Mouse (Mus musculus) CD4-positive, CD25-positive, alpha-beta regulatory T cell, adult 4 months (primary cell): ENCODE data around the gene Bcl11a. TPM values are rescaled to one million over a fixed set of nuclear protein-coding genes. Genes with fewer than 3 reads are reported as not detected.

ENCODE experiments used
- ATAC-seq: one replicate; pipeline ENCODE4 v1.8.0; 2017
- polyA plus RNA-seq, 2 experiments: library from polyadenylated mRNA; unstranded; fragments of 100-300 nt; shearing (Covaris generic); gene quantifications; one replicate each; pipeline ENCODE4 v1.2.1; 2017

The Bcl11a gene
- polyA plus RNA-seq, 2 experiments from 2014 or later: 0.23 to 0.79 TPM

DNA sequence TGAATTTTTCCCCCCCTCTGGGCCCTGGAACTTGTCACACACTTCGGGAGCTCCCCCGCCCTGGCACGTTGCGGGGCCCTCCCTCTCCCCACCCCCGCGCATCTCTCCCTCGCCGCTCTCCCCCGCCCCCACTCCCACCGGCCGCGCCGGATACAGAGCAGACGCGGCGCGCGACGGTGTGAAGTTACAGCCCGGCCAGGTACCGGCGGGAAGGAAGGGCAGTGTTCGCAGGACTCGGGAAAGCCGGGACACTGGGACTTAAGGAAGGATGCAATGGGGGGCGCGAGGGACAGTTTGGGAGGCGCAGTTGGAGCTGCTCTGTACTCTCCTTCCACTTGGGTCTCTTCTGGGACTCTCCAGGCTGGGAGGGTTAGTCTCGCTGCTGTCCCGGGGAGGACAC, 2.7 kb downstream of the Bcl11a start:
- no peak for ATAC-seq

DNA sequence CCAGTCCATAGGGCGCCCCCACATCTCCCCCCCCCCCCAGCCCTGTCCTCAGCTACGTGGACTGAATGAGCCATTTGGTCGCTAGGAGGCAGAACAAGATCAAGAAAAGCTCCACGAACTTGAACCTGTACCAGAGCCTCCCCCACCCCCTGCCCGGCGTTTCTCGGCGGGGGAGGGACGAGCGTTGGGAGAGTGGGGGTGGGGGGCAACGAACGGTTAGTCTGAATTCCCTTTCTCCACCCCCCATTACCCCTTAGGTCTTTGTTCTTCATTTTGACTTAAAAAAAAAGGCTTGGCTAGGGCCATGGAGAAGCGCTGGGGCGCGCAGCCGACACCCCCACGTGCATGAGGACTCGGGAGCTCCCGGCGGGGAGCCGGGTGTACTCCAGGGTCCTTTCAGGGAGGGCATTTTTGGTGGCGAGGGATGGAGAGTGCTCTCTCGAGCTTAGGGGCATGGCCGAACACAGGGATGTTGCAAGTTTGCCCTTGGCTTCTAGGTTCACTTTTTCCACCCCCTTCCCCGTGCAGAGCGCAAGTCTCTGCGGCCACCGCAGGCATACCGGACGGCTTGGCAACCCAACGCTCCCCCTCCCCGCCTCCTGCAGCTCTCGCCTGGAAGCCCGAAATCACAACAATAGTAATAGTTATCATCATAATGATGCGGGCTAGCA, 3.3 kb downstream of the Bcl11a start:
- no peak for ATAC-seq

DNA sequence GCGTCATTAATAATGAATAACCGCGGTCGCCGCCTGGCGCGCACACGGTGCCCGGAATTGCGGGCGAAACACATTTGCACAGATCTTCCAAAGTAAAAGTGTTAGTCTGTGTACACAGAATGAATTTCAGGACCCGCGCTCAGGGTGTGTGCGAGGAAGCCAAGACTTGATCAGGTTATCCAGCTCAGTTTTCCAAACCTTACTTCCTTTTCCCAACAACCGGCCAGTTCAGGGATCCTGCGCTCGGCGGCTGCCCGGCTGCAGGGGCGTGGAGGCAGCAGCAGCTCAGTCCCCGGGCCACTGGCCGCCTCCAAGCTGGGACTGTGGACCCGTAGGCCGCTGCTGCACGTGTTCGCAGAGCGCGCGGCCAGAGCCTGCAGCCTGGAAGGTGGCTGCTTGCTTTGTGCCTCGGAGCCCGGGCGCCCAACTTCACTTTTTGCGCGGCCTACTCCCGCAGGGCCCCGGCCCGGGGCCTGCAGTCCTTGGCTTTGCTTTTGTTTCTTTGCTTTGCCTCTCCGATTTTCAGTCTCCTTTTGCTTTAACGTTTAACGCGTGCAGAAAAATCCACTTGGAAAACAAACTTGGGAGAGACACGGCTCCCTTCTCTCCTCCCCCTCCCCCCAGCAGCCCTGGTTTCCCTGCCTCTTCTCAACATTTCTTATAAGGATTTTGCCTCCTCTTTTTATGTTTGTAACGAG, 4.0 kb downstream of the Bcl11a start:
- ATAC-seq: no peak

DNA sequence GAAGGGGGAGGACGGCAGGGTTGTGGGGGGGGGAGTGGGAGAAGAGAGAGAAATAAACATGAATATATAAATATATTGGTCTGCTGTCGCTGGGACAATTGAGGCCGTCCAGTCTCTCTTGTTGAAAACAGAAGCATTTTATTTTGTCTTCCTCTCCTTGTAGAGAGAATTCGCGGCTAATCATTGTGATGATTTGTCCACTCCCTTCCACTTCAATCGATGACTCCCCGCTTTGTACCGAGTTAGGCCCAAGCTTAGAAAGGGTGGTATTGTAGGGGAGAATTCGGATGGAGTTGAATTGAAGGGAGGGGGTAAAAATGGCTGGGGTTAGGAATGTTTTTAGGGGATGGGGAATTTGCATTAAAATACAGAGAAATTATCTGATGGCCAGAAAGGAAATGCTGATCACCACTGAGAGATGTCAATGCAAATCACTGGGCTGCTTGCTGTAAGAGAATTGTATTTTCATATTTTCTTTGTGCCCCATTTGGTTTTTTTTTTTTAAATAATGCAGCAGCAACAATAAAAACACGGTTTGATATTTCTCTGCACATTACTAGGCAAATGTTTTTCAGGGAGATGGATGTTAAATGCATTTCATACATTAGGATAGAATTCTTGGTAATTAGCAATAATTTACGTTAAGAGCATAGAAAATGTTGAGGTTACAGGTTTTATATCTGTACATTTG, 4.7 kb downstream of the Bcl11a start:
- ATAC-seq: no peak

DNA sequence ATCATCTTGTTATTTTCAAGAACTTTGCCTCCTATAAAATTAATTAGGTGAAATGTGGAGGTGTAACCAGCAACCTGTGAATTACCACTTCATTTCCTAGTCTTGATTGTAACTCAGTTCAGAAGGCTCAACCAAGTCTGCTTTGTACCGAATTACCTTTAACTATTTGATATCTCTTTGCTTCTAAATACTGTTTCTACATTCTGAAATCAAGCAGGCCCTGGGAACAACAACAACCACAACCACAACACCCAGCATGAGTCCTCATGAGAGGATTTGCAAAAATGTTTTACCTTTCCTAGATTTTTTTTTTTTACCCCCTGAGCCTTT, 5.2 kb downstream of the Bcl11a start:
- ATAC-seq: no peak

DNA sequence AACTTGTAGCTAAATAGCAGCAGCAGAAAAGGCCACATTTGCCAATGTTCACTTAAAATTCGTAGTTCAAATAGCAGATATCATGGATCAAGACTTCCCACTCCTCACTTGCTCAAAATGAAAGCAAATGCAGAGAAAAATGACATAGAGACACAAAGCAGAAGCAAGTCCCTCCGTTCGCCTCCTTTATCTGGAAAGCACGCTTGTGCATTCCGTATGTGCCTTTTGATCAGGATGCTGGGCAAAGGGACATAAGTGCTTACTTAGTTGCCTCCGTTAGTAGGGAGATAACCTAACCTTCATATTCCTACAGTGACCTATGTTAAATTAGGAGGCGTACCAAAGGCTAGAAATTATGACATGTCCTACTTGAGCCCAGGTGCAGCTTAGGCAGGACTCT, 5.6 kb downstream of the Bcl11a start:
- no peak for ATAC-seq

DNA sequence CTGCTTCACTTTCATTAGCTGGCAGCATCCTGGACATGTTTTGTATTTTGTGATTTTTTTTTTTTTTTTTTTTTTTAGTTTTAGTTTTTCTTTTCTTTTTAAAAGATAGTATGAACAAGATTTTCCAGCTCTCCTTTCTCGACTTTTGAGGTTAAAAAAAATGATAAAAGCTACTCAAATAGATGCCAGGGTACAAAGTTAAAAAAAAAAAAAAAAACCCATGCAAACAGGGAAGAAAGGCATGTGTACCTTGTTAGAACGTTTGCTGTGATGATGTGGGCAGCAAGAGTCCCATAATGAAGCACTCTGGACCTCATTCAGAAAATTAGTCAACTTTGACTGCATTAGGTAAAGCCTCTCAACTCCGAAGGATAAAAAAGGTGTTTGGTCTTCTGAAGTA, 6.2 kb downstream of the Bcl11a start:
- no peak for ATAC-seq

DNA sequence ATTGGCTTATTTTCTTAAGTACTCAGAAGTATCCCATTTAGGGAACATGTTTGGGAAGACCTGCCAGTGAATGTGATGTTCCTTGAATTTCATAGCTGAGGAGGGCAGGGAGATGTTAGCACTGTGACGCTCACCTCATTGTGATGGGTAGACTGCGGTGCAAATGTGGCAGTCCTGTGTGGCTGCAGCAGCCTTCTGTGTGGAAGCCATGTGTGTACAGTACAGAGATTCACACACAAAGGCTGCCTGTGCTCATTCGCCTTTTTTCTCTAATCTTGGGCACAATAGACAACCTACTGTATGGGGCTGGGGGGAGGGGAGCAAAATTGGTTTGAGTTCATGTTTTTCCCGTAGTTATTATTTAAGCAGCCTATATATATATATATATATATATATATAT, 6.7 kb downstream of the Bcl11a start:
- no peak for ATAC-seq

DNA sequence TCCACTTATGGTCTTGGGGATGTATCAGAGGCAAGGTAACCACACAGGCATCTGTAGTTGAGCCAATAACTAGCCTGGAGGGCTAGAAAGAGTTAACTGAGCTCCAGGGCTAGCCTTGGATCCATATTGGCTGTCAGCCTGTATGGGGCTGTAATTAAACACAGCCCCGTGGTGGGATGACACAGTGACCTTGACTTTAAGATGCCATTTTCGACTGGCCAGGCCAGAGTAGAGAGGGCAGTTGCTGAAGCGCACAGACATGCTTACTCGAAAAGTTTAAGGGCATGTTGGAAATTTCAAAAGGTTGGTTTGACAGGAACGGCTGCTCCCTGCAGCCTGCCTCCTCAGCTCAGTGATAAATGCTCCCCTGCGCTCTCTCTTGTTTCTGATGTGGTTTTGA, 8.1 kb downstream of the Bcl11a start:
- ATAC-seq: no peak

DNA sequence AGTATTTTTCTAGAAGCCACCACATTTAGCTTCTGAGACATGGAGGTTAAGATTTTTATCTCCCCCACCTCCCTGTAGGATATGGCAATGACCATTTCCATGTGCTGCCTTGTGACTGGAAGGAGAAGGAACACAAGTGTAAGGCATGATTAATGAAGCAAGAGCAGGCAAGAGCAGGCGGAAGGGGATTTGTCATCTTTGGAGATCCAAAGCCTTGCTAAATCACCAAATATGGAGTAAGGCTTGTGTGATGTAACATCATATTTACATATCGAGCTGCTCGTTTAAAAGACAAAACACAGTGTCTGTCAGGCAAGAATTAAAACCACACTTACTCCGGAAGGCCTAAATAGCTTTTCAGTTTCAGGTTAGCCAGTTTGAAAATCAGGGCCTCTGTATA, 9.2 kb downstream of the Bcl11a start:
- ATAC-seq: no peak

DNA sequence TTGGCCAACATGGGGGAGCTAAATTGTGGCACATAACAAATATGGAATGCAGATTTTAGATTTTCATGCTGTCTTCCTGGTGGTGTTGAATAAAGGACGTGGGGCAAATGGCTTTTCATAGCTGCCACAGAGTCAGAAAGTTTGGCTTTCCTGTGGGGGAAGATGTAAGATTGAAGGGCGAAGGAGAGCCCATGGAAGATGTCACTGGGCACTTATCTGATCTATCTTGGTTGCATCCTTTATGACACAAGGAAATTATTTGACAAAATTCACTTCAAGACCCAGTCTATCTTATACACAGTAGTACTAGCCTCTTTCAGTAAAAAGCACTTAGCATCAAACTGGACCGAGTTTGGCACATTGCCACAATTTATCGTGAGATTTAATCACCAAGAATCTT, 12.6 kb downstream of the Bcl11a start:
- no peak for ATAC-seq

DNA sequence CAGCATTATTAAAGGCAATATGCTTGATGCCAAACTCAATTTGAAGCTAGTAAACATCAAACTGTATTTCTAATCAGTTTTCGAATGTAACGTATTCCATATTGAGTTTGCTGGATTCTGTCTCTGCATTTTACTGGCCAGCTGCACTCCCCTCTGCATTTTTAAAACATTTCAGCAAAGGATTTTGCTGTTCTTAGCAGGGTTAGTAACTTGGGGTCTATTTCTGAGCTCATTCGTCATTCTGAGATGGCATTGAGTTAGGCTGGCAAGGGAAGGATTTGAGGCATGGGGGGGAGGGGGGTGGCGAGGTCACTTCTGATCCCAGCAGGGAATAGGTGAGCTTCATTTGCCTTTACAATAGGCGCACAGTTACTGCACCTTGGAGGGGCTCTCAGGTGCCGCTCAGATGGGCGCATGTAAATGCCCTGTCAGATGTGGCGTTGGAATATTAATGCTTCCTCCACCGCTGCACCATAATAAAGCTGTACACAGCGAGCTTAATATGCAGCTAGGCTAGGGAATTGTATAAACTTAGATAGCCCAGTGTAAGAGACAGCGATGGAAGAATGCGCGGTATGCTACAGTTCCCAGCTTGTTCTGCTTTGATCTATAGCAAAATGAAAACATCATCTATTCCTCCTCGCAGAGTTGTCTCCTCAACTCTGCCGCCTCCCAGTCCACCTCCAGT, 13.7 kb downstream of the Bcl11a start:
- no peak for ATAC-seq

DNA sequence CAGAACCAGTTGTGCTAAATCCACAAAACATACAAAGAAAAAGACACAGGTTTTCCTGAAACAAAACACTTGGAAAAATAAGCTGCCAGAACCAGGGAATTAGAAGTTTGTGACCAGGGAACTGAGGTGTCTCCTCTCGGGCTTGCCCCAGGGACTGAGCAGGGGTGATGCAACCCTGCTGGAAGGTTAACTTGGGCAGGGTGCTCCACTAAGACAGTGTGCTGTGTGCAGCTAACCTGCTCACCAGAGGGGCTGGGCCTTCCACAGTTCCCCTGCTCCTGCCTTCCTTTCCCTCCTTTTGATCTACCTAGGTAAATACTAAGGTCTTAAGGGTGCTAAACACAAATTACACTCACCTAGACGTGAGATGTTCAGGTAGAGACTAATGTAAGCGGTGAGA, 14.8 kb downstream of the Bcl11a start:
- no peak for ATAC-seq

DNA sequence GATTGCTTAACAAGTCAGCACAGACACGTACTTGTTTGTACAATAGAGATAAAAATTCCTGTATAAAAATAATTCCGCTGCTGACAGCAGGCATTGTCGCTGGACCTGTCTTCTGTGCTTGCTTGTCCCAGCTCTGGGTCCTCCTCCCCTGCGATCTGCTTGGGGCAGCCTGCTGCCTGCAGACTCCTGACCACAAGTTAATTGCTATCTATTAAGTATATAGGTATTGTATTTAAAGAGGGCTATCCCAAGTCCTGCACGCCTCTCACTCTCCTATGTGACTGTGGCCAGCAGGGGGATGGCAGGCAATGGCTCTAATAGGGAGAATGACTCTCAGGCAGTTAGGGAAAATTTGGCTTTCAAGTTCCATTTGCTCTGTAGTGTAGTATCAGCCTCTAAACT, 16.2 kb downstream of the Bcl11a start:
- no peak for ATAC-seq

DNA sequence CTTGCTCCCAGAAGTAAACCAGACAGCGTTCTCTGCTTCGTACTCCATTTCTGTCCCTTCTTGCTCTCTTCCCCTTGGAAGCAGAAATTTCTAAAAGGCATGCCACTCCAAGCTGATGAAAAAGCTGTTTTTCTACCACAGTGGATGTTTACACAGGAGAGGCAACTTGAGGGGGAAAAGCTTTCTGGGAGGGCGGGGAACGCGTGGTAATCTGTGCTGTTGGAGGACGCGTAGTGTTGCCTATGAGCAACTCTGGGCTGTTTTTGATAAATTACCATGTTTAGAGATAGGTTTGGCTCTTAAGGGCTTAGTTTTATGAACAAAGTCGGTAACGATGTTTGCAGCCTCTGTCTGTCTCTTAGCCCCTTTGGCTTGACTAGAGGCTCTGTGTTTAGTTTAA, 17.4 kb downstream of the Bcl11a start:
- no peak for ATAC-seq

DNA sequence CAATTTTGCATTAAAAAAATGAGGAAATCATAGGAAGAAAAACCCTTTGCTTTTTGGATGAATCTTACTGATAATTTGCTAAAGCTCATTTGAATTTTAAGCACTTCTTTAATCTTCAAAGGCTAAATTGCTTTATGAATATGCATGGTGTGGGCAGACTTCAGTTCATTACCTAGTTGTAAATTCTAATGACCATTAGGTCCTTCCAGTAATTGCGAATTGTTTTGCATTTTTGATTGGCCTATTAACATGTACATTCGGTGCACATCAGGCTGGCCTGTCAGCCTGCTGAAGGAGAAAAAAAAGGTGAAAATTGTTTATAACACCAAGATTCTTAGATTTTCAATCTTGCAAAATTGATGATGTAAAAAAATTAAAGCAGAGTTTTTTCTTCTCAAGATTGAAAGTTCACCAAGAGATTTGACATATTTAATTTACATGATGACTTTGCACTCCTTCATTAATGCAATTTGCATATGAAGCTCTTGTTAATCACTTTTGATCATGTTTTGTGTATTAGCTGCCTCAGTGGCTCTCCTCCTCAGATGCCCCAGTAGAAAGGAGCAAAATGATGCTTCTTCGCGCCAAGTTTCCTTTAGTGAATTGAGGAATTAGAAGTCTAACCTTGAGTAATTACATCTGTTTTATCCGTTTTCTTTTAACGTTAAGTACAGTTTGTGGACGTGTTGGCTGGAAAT, 17.9 kb downstream of the Bcl11a start:
- ATAC-seq: no peak

DNA sequence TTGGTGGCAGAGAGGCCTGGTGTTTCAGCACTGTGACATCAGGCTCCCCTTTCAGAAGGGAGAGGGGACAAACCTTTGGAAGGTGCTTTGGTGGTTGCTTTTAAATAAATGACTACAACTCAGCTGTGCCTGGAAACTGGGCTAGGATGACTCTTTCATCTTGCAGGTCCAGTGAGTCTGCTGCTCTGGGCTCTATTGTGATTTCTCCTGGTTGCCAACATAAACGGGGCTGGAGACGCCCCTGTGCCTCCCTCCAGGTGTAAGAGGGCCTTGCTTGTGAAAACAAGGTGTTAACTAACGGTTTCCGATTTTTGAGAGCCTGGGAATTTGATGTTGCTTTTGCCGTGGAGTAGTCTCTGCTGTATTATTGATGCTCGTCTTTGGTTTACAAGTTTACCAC, 18.6 kb downstream of the Bcl11a start:
- no peak for ATAC-seq

DNA sequence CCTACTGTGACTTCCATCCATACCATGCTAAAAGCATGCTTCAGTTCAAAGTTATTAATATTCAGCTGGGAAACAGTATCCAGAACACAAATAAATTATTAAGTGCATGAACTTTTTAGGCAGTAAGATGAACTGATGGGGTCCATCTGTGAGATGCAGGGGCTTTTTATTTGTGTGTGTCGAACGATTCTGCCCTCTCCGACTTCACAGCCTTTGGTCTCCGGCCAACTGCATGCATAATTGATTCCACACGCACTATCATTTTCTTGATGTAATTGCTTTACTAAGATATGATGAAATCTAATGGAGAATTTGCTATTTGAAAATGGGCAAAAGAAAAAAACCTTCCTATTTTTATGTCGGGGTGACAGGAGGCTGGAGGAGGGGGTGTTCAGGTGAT, 19.2 kb downstream of the Bcl11a start:
- no peak for ATAC-seq

DNA sequence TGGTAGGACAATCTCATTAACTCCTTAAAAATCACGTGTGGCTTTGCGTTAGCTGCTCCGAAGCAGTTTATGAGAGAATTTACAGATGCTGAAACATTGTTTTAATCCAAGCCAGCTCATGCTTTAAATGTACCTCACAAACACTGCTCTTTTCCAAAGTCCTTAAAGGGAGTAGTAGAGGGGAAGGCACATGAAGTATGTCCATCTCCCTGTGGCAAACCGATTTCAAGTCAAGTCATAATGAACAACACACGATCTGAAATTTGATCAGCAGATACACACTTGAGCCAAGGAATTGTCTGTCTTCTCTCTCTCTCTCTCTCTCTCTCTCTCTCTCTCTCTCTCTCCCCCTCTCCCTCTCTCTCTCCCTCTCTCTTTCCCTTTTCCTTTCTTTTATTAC, 20.2 kb downstream of the Bcl11a start:
- no peak for ATAC-seq

DNA sequence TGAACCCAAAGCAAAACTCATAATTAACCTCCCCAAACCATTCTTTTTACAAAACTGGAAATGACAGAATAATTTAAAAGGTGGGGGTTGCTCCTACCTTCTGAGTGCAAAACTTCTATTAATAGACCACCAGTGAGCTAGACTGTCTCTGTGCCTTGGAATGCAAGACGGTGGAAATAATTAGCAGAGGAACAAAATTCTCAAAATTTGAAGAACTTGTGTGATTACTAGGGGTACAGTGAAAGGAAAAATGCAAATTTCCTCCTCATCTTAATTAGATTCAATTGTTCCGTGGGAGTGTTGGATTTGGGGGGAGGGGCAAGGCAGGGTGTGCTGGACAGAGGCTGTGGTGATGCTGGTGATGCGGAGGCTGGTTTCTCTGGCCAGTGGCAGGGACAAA, 20.8 kb downstream of the Bcl11a start:
- no peak for ATAC-seq

DNA sequence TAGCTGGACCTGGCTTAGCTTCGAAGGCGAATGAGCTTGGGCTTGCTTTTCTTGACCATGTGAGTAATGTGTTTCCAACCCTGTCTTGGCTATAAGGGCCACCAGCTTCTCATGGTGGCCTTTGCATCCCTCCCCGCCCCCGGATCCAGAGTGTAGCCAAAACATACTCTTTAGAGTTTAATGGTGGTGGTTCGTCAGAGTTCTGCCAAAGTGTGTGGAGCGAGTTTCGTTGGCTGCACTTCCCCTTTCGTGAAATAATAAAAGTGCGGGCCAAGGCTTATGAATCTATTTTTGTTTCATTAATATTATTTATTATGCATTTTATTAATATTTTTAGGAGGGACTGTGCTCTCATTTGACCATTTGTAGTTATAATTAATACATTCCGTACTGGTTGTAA, 21.4 kb downstream of the Bcl11a start:
- ATAC-seq: no peak

DNA sequence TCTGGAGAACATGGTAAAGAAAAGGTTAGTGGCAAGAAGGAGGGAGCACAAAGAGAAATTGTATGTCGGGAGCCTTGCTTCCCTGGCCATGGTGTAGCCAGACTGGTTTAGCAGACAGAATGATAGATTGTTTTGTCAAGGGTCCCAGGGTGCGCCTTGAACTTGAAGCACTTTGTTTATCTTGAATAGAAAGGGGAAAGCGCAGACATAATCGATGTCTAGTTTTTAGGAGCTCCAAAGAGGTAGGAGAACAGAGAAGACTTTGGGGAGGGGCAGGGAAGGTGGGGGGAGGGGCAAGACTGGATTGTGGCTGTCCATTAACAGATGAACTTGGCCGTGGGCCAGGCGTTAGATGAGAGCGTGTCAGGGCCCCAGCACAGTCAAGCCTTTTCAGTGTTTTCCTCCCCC, 22.0 kb downstream of the Bcl11a start:
- no peak for ATAC-seq

DNA sequence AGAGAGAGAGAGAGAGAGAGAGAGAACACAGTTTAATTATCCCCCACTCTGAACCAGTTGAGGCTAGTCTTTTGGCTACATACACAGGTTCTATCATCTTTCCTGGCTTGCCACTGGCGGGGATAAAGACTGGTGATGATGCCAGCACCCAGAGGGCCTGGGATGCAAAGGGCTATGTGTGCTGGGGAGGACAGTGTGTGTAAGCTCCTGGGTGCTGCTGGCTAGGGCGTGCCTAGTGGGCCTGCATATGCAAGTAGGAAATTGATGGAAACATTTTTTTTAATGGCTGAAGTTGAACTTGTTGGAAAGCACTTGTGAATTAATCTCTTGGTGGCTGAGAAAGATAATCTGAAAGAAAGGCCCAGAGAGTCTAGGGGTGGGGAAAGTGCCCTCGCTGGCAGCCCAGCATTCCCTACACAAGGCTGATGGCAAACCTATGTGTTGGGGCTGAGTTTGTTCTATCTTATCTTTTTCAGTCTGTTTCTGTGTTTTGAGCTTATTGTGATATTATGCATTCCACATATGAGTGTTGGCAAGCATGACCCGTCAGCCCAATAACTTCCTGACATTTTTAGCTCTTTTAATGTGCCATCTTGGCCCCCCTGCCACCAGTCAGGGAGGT, 22.7 kb downstream of the Bcl11a start:
- no peak for ATAC-seq
